12 mouse cellular contexts compared by ENCODE assay signal in the genomic region with DNA sequence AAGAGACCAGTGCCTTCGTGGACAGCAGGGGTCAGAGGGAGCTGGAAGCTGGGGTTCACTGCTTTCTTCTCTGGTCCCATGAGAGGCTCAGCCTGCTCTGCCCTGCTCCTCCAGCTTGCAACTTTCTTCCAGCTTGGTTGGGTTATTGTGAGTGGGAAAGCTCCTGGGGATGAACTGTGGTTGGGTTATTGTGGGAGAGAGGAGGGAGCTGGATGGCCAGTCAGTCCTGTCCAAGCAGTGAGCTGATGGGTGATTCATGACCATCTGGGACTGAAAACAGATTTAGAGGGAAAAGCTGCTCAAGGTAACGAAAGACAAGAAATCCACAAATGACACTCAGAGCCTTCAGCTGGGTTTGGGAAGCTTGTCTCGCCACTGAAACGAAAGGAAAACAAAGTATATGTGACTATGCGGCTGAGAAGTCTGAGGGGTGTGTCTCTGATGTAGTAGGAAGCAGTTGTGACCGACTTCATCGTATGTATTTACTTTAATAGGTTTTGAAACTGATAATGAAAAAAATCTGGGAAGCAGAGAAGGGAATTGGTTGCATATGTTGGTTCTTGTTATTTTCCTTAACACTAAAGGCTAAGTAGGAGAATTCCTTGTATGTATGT.
DNase-seq lines count a peak whose midpoint lies in the region; ATAC-seq and TF ChIP-seq lines count a peak whose summit lies in the region.
"Had no signal": no experiment of that assay in that cellular context is flagged by ENCODE, and none has a peak within 500 bp of the region (broad histone marks: within the 10 kb centered on the region; RNA-seq: fewer than 3 reads in every experiment).

No protein-coding gene starts in this region.

- WGBS in intestine, postnatal 0 days: 35% methylated on average over 7 of the region's 7 CpGs
- WGBS in intestine, embryonic 15.5 days: 56% methylated on average over 7 of the region's 7 CpGs
- WGBS in stomach, postnatal 0 days: 40% methylated on average over 7 of the region's 7 CpGs

- DNase-seq in fibroblast of lung, adult 2 months (ENCODE audit: low read depth): peak; percentile 37
- DNase-seq in stomach, postnatal 0 days (ENCODE audit: low spot score): no peak
- DNase-seq in lung, postnatal 14 days: no peak
- no peak for DNase-seq in thymus, postnatal 10 days (ENCODE audit: low spot score in 2 of 2)
- DNase-seq: kidney, postnatal 14 days had no signal

- no peak for ATAC-seq in intestine, postnatal 0 days
- ATAC-seq in intestine, embryonic 15.5 days: no peak
- peak; percentile 34 for ATAC-seq in activated CD4-positive, CD25-positive, alpha-beta regulatory T cell, adult 4 months
- no peak for ATAC-seq in stomach, postnatal 0 days (ENCODE audit: low FRiP score, low TSS enrichment)
- ATAC-seq: forebrain, embryonic 16.5 days had no signal

- TF ChIP-seq CTCF in intestine, postnatal 0 days (IDR thresholded peaks at IDR 0.05; ENCODE audit: low read depth): no peak
- no peak for TF ChIP-seq CTCF in stomach, postnatal 0 days (IDR thresholded peaks at IDR 0.05; ENCODE audit: low read depth)

- no peak overlapping the region for H3K27ac ChIP-seq in intestine, postnatal 0 days (ENCODE audit: low read depth, low read length)
- no peak overlapping the region for H3K27ac ChIP-seq in intestine, embryonic 15.5 days
- no peak overlapping the region for H3K27ac ChIP-seq in stomach, postnatal 0 days (replicated peaks)
- H3K27ac ChIP-seq: heart, embryonic 13.5 days; liver, embryonic 15.5 days had no signal

- no peaks in the 10 kb centered on the region for H3K27me3 ChIP-seq in intestine, postnatal 0 days (replicated peaks; ENCODE audit: control insufficient read depth, insufficient read depth, low read length)
- H3K27me3 ChIP-seq in intestine, embryonic 15.5 days (replicated peaks): no peaks in the 10 kb centered on the region
- H3K27me3 ChIP-seq in stomach, postnatal 0 days (ENCODE audit: control insufficient read depth, insufficient read depth, low read length): no peaks in the 10 kb centered on the region
- H3K27me3 ChIP-seq: CH12.LX; heart, embryonic 13.5 days; liver, embryonic 15.5 days had no signal

- H3K4me2 ChIP-seq in intestine, postnatal 0 days (replicated peaks; ENCODE audit: low read depth): peak overlapping the region; percentile 21; the same call in 1 of the 2 replicates
- H3K4me2 ChIP-seq in intestine, embryonic 15.5 days (replicated peaks): no peak overlapping the region
- H3K4me2 ChIP-seq in stomach, postnatal 0 days (replicated peaks; ENCODE audit: low read depth): peak overlapping the region; percentile 11; the same call in 1 of the 2 replicates
- H3K4me2 ChIP-seq: heart, embryonic 13.5 days; liver, embryonic 15.5 days had no signal

- no peaks in the 10 kb centered on the region for H3K9me3 ChIP-seq in intestine, postnatal 0 days (ENCODE audit: control insufficient read depth)
- no peaks in the 10 kb centered on the region for H3K9me3 ChIP-seq in intestine, embryonic 15.5 days
- H3K9me3 ChIP-seq in stomach, postnatal 0 days (ENCODE audit: control insufficient read depth, low read length): no peaks in the 10 kb centered on the region
- H3K9me3 ChIP-seq: liver, embryonic 15.5 days had no signal

- no peak for TF ChIP-seq EP300 in stomach, postnatal 0 days (optimal IDR thresholded peaks at IDR 0.05)

- H3K4me1 ChIP-seq in intestine, postnatal 0 days (replicated peaks; ENCODE audit: control insufficient read depth, insufficient read depth, low read length): no peaks in the 10 kb centered on the region
- H3K4me1 ChIP-seq in intestine, embryonic 15.5 days (replicated peaks): no peaks in the 10 kb centered on the region
- H3K4me1 ChIP-seq in stomach, postnatal 0 days (replicated peaks; ENCODE audit: control insufficient read depth, insufficient read depth): 0 out of 2 replicates have a peak, but pooled peaks cover 2% of the 10 kb centered on the region
- H3K4me1 ChIP-seq: heart, embryonic 13.5 days; liver, embryonic 15.5 days had no signal

- H3K36me3 ChIP-seq in intestine, postnatal 0 days (ENCODE audit: control insufficient read depth, insufficient read depth): no peaks in the 10 kb centered on the region
- H3K36me3 ChIP-seq in intestine, embryonic 15.5 days: no peaks in the 10 kb centered on the region
- H3K36me3 ChIP-seq in stomach, postnatal 0 days (ENCODE audit: control insufficient read depth, insufficient read depth, low read length): no peaks in the 10 kb centered on the region
- H3K36me3 ChIP-seq: heart, embryonic 13.5 days; liver, embryonic 15.5 days had no signal

- no peak overlapping the region for H3K9ac ChIP-seq in intestine, postnatal 0 days (ENCODE audit: low read depth, low read length)
- no peak overlapping the region for H3K9ac ChIP-seq in intestine, embryonic 15.5 days
- H3K9ac ChIP-seq in stomach, postnatal 0 days (ENCODE audit: low read length): no peak overlapping the region
- H3K9ac ChIP-seq: heart, embryonic 13.5 days; liver, embryonic 15.5 days had no signal

- H3K4me3 ChIP-seq in intestine, postnatal 0 days (ENCODE audit: low read depth, low read length): no peak overlapping the region
- no peak overlapping the region for H3K4me3 ChIP-seq in intestine, embryonic 15.5 days (replicated peaks)
- H3K4me3 ChIP-seq in stomach, postnatal 0 days (ENCODE audit: low read depth, low read length): no peak overlapping the region
- H3K4me3 ChIP-seq: heart, embryonic 13.5 days; liver, embryonic 15.5 days had no signal
